Mouse (Mus musculus): Measurements from ENCODE around the gene Gsk3b.

Gene Gsk3b

GRCm38 (mm10) chr16:38286541-38286940 is 197.7 kb downstream of the Gsk3b start:
- DNase-seq = no peak

- no peak for DNase-seq
These were observed 198.6 kb downstream of the Gsk3b start for GRCm38 (mm10) chr16:38287357-38287756.

- no peak for DNase-seq
These were observed 199.0 kb downstream of the Gsk3b start for GRCm38 (mm10) chr16:38287762-38288161.

GRCm38 (mm10) chr16:38288851-38289250 is 200.1 kb downstream of the Gsk3b start:
- DNase-seq = no peak

GRCm38 (mm10) chr16:38290151-38290550 is 201.3 kb downstream of the Gsk3b start:
- no peak for DNase-seq

GRCm38 (mm10) chr16:38294685-38295348 is 206.0 kb downstream of the Gsk3b start, which contains the start of gene Nr1i2:
Nr1i2 (minus strand) TSS chr16:38294824.
- DNase-seq = no peak

- no peak for DNase-seq
These were observed 206.6 kb downstream of the Gsk3b start for GRCm38 (mm10) chr16:38295349-38295930.
